Mouse (Mus musculus) hindbrain, embryonic 10.5 days (tissue): ENCODE measurements at regions not wholly inside any gene's neighbourhood (a gene's known extent, or its start where the extent isn't known, plus 50 kb on each side); places are given as distances from the start of the nearest gene placed in this dataset.
A peak's percentile ranks its signal among the peaks of the same experiment; 100 is the strongest.

ENCODE experiments used
- DNase-seq: peaks from one replicate; pipeline ENCODE4 v3.0.0-alpha.2; 2017; ENCODE audit warnings: low spot score
- H3K27ac ChIP-seq: fragments of 300-500 bp; sonication (generic); 2 replicates; pipeline ENCODE4 v1.5.1; 2016; ENCODE audit warnings: mild to moderate bottlenecking, moderate library complexity
- H3K27me3 ChIP-seq: fragments of 300-500 bp; sonication (generic); 2 replicates; pipeline ENCODE4 v1.6.1; 2016; ENCODE audit warnings: mild to moderate bottlenecking; ENCODE audit not compliant: poor library complexity, insufficient read depth, severe bottlenecking
- H3K36me3 ChIP-seq: fragments of 300-500 bp; sonication (generic); 2 replicates; pipeline ENCODE4 v1.6.1; 2016; ENCODE audit warnings: mild to moderate bottlenecking, moderate library complexity
- H3K4me1 ChIP-seq: fragments of 300-500 bp; sonication (generic); replicated peaks from 2 replicates; pipeline ENCODE4 v1.6.1; 2016; ENCODE audit warnings: mild to moderate bottlenecking
- H3K4me3 ChIP-seq: fragments of 300-500 bp; sonication (generic); 2 replicates; pipeline ENCODE4 v1.5.1; 2016; ENCODE audit warnings: mild to moderate bottlenecking, moderate library complexity
- H3K9me3 ChIP-seq: fragments of 300-500 bp; sonication (generic); 2 replicates; pipeline ENCODE4 v1.6.1; 2016; ENCODE audit warnings: mild to moderate bottlenecking, moderate library complexity
- WGBS: fragments of 180-500 bp; shearing (Covaris S2); methylation state at CpG from one replicate; pipeline ENCODE4 v1.1.7; 2016; 5-methylcytosine and 5-hydroxymethylcytosine counted together

GRCm38 (mm10) chr9:49915046-49915719 is 116.5 kb upstream of the Ncam1 start:
- H3K36me3 ChIP-seq = no peaks in the 10 kb centered on the region
- 90% methylated on average over 4 of the region's 4 CpGs for WGBS
- no peak for DNase-seq

GRCm38 (mm10) chr9:49913677-49914076 is 115.0 kb upstream of the Ncam1 start:
- Histone ChIP-seq H3K9me3 (no peaks in the 10 kb centered on the region), H3K4me1 (no peaks in the 10 kb centered on the region), H3K27me3 (no peaks in the 10 kb centered on the region), H3K36me3 (no peaks in the 10 kb centered on the region), H3K27ac (no peak overlapping the region), H3K4me3 (no peak overlapping the region)
- 89% methylated on average over 4 of the region's 4 CpGs for WGBS
- DNase-seq = no peak

More at GRCm38 (mm10) chr9:49915046-49915719, 116.5 kb upstream of the Ncam1 start:
- Histone ChIP-seq H3K27me3 (no peaks in the 10 kb centered on the region), H3K4me1 (no peaks in the 10 kb centered on the region), H3K9me3 (no peaks in the 10 kb centered on the region), H3K27ac (no peak overlapping the region), H3K4me3 (no peak overlapping the region)

GRCm38 (mm10) chr9:49912306-49912705 is 113.6 kb upstream of the Ncam1 start:
- Histone ChIP-seq H3K27ac (no peak overlapping the region), H3K4me1 (no peaks in the 10 kb centered on the region), H3K27me3 (no peaks in the 10 kb centered on the region), H3K36me3 (no peaks in the 10 kb centered on the region), H3K4me3 (no peak overlapping the region), H3K9me3 (no peaks in the 10 kb centered on the region)
- DNase-seq = no peak
- 82% methylated on average over 1 of the region's 1 CpGs for WGBS

DNA sequence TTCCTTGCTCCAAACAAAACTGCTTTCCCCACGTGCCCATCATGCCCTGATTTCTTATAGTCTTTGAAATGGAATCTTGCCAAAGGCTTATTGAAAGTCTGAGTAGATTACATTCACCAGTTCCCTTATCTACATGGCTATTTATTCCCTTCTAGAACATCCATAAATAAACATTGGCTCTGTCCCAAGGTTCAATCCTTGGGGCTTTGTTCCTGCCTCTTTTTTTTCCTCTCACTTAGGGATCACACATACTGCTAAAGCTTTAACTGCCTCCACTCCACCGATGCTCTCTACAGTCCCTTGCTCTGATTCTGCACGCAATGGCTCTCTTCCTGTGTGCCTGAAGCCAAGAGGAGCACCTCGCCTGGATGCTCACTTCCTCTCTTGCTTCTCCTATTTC is 107.6 kb upstream of the Ncam1 start:
- Histone ChIP-seq H3K4me1 (no peaks in the 10 kb centered on the region), H3K36me3 (no peaks in the 10 kb centered on the region), H3K27ac (no peak overlapping the region), H3K27me3 (no peaks in the 10 kb centered on the region), H3K9me3 (no peaks in the 10 kb centered on the region), H3K4me3 (no peak overlapping the region)
- WGBS = 84% methylated on average over 4 of the region's 4 CpGs
- DNase-seq = no peak

GRCm38 (mm10) chr9:49905703-49906102 is 107.0 kb upstream of the Ncam1 start:
- no peak overlapping the region for H3K27ac ChIP-seq
- WGBS = 90% methylated on average over 4 of the region's 4 CpGs
- no peak for DNase-seq
- no peaks in the 10 kb centered on the region for H3K36me3 ChIP-seq
- no peak overlapping the region for H3K4me3 ChIP-seq
- peaks cover 4% of the 10 kb centered on the region for H3K4me1 ChIP-seq
- no peaks in the 10 kb centered on the region for H3K27me3 ChIP-seq
- H3K9me3 ChIP-seq = no peaks in the 10 kb centered on the region

- Histone ChIP-seq H3K9me3 (0 out of 2 replicates have a peak, but pooled peaks cover 2% of the 10 kb centered on the region), H3K27ac (no peak overlapping the region), H3K36me3 (no peaks in the 10 kb centered on the region), H3K4me3 (no peak overlapping the region), H3K27me3 (no peaks in the 10 kb centered on the region), H3K4me1 (peaks cover 9% of the 10 kb centered on the region)
- 93% methylated on average over 5 of the region's 5 CpGs for WGBS
- DNase-seq = no peak
Measured at GRCm38 (mm10) chr9:49898947-49899346, 100.2 kb upstream of the Ncam1 start.

GRCm38 (mm10) chr9:49884516-49885343 is 86.0 kb upstream of the Ncam1 start:
- H3K27me3 ChIP-seq = peaks cover 3% of the 10 kb centered on the region; the same call in 1 of the 2 replicates
- no peak overlapping the region for H3K27ac ChIP-seq
- H3K4me3 ChIP-seq = no peak overlapping the region
- peaks cover 9% of the 10 kb centered on the region for H3K4me1 ChIP-seq
- H3K9me3 ChIP-seq = no peaks in the 10 kb centered on the region
- no peaks in the 10 kb centered on the region for H3K36me3 ChIP-seq
- DNase-seq = no peak
- 84% methylated on average over 12 of the region's 12 CpGs for WGBS

- peaks cover 15% of the 10 kb centered on the region for H3K4me1 ChIP-seq
- 14% methylated on average over 3 of the region's 3 CpGs for WGBS
- H3K9me3 ChIP-seq = no peaks in the 10 kb centered on the region
- peak overlapping the region; percentile 66 for H3K27ac ChIP-seq
- H3K27me3 ChIP-seq = peaks cover 3% of the 10 kb centered on the region; the same call in 1 of the 2 replicates
- DNase-seq = peak; percentile 68
- H3K36me3 ChIP-seq = no peaks in the 10 kb centered on the region
- H3K4me3 ChIP-seq = no peak overlapping the region
Measured at GRCm38 (mm10) chr9:49879361-49880128, 80.8 kb upstream of the Ncam1 start.

DNA sequence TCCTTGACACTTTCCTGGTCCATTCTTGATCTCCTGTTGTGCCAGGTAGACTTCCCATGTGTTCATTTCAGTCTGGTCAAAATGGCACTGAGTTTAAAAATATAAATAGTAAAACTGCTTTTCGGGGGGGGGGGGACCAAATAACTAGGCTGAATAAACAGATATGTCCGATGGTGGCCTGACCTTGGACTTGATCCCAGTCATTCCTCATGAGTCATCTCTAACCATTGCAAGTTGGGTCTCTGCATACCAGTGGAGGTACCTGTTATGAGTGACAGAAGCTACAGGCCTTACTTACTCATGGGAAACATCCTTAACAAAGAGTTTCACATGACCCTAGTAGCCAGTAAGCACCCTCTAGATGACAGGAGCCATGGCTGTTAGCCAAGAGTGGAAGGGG is 76.2 kb upstream of the Ncam1 start:
- WGBS = 93% methylated on average over 2 of the region's 2 CpGs
- no peak overlapping the region for H3K4me3 ChIP-seq
- H3K27ac ChIP-seq = no peak overlapping the region
- H3K9me3 ChIP-seq = no peaks in the 10 kb centered on the region
- H3K4me1 ChIP-seq = peaks cover 28% of the 10 kb centered on the region
- no peak for DNase-seq
- H3K27me3 ChIP-seq = no peaks in the 10 kb centered on the region
- no peaks in the 10 kb centered on the region for H3K36me3 ChIP-seq

GRCm38 (mm10) chr9:49873550-49873949 is 74.8 kb upstream of the Ncam1 start:
- 2% methylated on average over 3 of the region's 3 CpGs for WGBS
- Histone ChIP-seq H3K4me3 (peak overlapping the region; percentile 46), H3K27me3 (no peaks in the 10 kb centered on the region), H3K27ac (peak overlapping the region; percentile 86), H3K36me3 (no peaks in the 10 kb centered on the region), H3K9me3 (no peaks in the 10 kb centered on the region), H3K4me1 (peaks cover 23% of the 10 kb centered on the region)
- DNase-seq = peak; percentile 75

DNA sequence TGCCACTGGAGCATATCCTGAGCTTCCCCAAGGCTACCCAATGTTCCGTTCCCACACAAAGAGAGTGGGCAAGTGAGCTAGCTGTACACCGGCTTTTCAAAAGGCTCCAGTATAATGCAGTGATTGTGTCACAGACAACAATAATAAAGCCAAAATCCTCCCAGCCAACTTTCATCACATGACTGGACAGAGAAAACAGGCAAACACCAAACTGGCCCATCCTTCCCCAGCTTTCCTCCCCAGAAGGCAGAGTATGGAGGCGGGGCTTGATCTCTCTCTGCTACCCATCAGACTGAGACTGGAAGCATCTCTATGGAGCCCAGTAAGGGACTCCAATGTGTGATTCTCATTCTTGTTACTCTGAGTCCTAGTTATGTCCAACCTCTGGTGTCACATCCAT is 52.8 kb upstream of the Ncam1 start:
- Histone ChIP-seq H3K9me3 (no peaks in the 10 kb centered on the region), H3K36me3 (no peaks in the 10 kb centered on the region), H3K4me1 (peaks cover 13% of the 10 kb centered on the region), H3K27ac (no peak overlapping the region), H3K27me3 (no peaks in the 10 kb centered on the region; the same call in 1 of the 2 replicates), H3K4me3 (no peak overlapping the region)
- DNase-seq = no peak
- WGBS = 76% methylated on average over 3 of the region's 3 CpGs

GRCm38 (mm10) chr9:49849442-49849841 is 50.7 kb upstream of the Ncam1 start:
- WGBS = 41% methylated on average over 2 of the region's 2 CpGs
- Histone ChIP-seq H3K4me3 (no peak overlapping the region), H3K4me1 (peaks cover 13% of the 10 kb centered on the region), H3K27me3 (no peaks in the 10 kb centered on the region; the same call in 1 of the 2 replicates), H3K27ac (no peak overlapping the region), H3K9me3 (no peaks in the 10 kb centered on the region), H3K36me3 (no peaks in the 10 kb centered on the region)
- DNase-seq = no peak
